Mouse (Mus musculus) lung, postnatal 0 days (tissue): ENCODE data around the gene Adamts4. TPM values are rescaled to one million over a fixed set of nuclear protein-coding genes. Genes with fewer than 3 reads are reported as not detected.
A peak's percentile ranks its signal among the peaks of the same experiment; 100 is the strongest.

Experiments
- ATAC-seq: fragments of 200-750 bp; cut with Nextera tagmentation; 2 replicates; pipeline ENCODE4 v1.8.0; 2017; ENCODE audit warnings: moderate library complexity
- DNase-seq: peaks from one replicate; pipeline ENCODE4 v3.0.0-alpha.2; 2016; ENCODE audit warnings: low spot score
- H3K27ac ChIP-seq: fragments of 300-500 bp; sonication (generic); 2 replicates; pipeline ENCODE4 v1.5.1; 2014; ENCODE audit warnings: antibody characterized with exemption, mild to moderate bottlenecking, low read length, mixed read lengths
- H3K27me3 ChIP-seq: fragments of 300-500 bp; sonication (generic); replicated peaks from 2 replicates; pipeline ENCODE4 v1.6.1; 2014; ENCODE audit warnings: low read length, mixed read lengths; ENCODE audit not compliant: insufficient read depth
- H3K36me3 ChIP-seq: fragments of 300-500 bp; sonication (generic); 2 replicates; pipeline ENCODE4 v1.6.1; 2014; ENCODE audit warnings: low read length, mixed read lengths; ENCODE audit not compliant: insufficient read depth
- H3K4me1 ChIP-seq: fragments of 300-500 bp; sonication (generic); 2 replicates; pipeline ENCODE4 v1.6.1; 2014; ENCODE audit warnings: antibody characterized with exemption, low read depth, low read length, mixed read lengths; ENCODE audit not compliant: insufficient read depth
- H3K4me2 ChIP-seq: fragments of 300-500 bp; sonication (generic); replicated peaks from 2 replicates; pipeline ENCODE4 v1.6.1; 2014; ENCODE audit warnings: low read depth, mild to moderate bottlenecking, low read length, moderate library complexity, mixed read lengths
- H3K4me3 ChIP-seq: fragments of 300-500 bp; sonication (generic); 2 replicates; pipeline ENCODE4 v1.5.1; 2014; ENCODE audit warnings: low read depth, low read length
- H3K9ac ChIP-seq: fragments of 300-500 bp; sonication (generic); replicated peaks from 2 replicates; pipeline ENCODE4 v1.6.1; 2014; ENCODE audit warnings: low read depth, mild to moderate bottlenecking
- H3K9me3 ChIP-seq: fragments of 300-500 bp; sonication (generic); 2 replicates; pipeline ENCODE4 v1.6.1; 2016; ENCODE audit warnings: low read length, mixed read lengths
- CTCF ChIP-seq: IDR thresholded peaks from 2 replicates; pipeline ENCODE4 v1.5.1; 2016; ENCODE audit warnings: antibody characterized with exemption, mild to moderate bottlenecking
- EP300 ChIP-seq: IDR thresholded peaks from 2 replicates; pipeline ENCODE4 v1.6.1; 2016; ENCODE audit warnings: antibody characterized with exemption, mild to moderate bottlenecking, control low read depth
- WGBS: fragments of 180-500 bp; shearing (Covaris S2); extraction: QIAGEN DNeasy Blood & Tissue Kit; methylation state at CpG from one replicate; pipeline ENCODE4 v1.1.7; 2014; 5-methylcytosine and 5-hydroxymethylcytosine counted together
- polyA plus RNA-seq: library from polyadenylated mRNA; unstranded; fragments of >200 nt; fragmentation: Nextera tagmentation; extraction: Ambion mirVana; gene quantifications from 2 replicates; pipeline ENCODE4 v1.2.1, GENCODE M21; 2015

The Adamts4 gene
- polyA plus RNA-seq, 1 experiment from 2014 or later = 2.7 TPM

DNA sequence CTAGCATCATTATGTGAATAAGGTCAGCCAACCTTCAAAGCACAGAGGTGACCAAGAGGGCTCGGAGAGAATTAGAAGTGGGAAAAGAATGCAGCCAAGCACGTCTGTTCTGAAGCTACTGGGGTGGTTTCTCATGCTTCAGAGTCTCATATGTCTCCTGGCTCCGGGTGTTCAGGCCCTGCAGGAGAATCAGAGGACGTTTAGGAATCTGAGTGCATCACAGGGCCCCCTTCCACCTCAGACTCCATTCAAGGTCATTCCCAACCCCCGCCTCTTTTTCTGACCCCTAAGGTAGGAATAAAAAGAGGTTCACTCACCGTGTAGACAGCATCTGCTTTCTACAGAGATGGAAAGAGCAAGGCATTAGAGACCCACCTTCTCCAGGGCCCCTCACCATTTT is 20.5 kb upstream of the Adamts4 start:
- TF ChIP-seq EP300 = no peak
- DNase-seq = no peak

DNA sequence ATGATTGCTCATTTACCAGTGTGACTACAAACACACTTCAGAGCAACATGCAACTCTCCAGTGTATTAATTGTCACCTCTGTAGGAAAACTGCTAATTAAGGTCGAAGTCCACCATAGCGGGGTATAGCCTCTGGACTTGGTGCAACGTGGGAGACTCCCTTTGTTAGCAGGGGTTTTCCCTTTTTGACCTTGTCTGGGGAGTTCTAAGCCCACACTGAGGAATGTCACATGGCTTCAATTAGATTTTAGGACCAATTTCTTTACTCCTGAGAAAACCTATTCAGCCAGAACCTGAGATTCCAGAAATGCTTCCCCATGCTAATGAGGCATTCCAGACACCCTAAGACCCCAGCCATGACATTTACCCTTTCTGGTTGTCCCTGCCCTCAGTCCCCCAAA is 20.0 kb upstream of the Adamts4 start:
- Histone ChIP-seq H3K27ac (no peak overlapping the region), H3K27me3 (no peaks in the 10 kb centered on the region), H3K4me1 (no peaks in the 10 kb centered on the region), H3K36me3 (peaks cover 2% of the 10 kb centered on the region; the same call in 1 of the 2 replicates), H3K4me3 (no peak overlapping the region), H3K4me2 (no peak overlapping the region), H3K9ac (no peak overlapping the region), H3K9me3 (no peaks in the 10 kb centered on the region)
- ATAC-seq = no peak
- TF ChIP-seq CTCF = no peak
- TF ChIP-seq EP300 = no peak
- DNase-seq = no peak
- WGBS = 88% methylated on average over 3 of the region's 3 CpGs

More for the DNA sequence above, 20.5 kb upstream of the Adamts4 start:
- WGBS = 63% methylated on average over 6 of the region's 6 CpGs
- Histone ChIP-seq H3K4me1 (no peaks in the 10 kb centered on the region), H3K4me3 (no peak overlapping the region), H3K27ac (no peak overlapping the region), H3K4me2 (no peak overlapping the region), H3K9me3 (no peaks in the 10 kb centered on the region), H3K36me3 (no peaks in the 10 kb centered on the region), H3K27me3 (no peaks in the 10 kb centered on the region), H3K9ac (no peak overlapping the region)
- ATAC-seq = no peak

DNA sequence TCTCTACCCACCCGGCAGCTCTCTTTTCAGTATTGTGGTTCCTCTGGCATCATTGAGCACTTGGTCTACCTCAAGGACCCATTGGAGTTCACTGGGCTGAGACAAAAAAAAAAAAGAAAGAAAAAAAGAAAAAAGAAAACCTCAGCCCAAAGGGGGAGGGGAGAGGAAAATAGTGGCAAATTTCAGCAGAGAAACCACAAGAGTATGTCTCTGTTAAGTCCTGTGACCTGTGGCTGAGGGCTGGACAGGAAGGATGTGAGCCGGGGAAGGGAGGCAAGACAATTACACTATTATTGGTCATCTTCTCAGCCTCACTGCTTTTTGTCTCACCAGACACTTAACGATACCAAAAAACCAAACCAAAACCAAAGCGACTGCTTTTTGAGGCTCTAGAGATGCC is 18.4 kb upstream of the Adamts4 start:
- no peak for ATAC-seq
- H3K4me2 ChIP-seq = no peak overlapping the region
- TF ChIP-seq EP300 = no peak

DNA sequence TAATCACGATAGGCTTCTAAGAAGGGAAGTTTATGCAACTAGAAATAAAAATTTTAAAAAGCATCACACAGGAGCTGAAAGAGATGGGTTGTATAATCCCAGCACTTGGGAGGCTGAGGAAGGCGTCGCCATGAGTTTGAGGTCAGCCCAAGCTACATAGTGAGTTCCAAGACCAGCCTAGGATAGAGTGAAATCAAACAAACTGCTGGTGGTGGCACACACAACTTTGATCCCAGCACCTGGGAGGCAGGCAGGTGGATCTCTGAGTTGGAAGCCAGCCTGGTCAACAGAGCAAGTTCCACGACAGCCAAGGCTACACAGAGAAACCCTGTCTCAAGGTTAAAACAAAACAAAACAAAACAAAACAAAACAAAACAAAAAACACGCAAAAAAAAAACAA is 17.9 kb upstream of the Adamts4 start:
- no peak for DNase-seq
- Histone ChIP-seq H3K4me2 (peak overlapping the region; percentile 12; the same call in 1 of the 2 replicates), H3K4me3 (no peak overlapping the region), H3K27me3 (no peaks in the 10 kb centered on the region), H3K36me3 (peaks cover 18% of the 10 kb centered on the region), H3K27ac (peak overlapping the region; percentile 87; the same call in 1 of the 2 replicates), H3K9me3 (no peaks in the 10 kb centered on the region), H3K9ac (no peak overlapping the region), H3K4me1 (no peaks in the 10 kb centered on the region)
- no peak for ATAC-seq
- 75% methylated on average over 5 of the region's 5 CpGs for WGBS
- TF ChIP-seq CTCF (no peak), EP300 (no peak)

More for the DNA sequence above, 18.4 kb upstream of the Adamts4 start:
- Histone ChIP-seq H3K4me1 (no peaks in the 10 kb centered on the region), H3K36me3 (peaks cover 13% of the 10 kb centered on the region), H3K9me3 (no peaks in the 10 kb centered on the region), H3K9ac (no peak overlapping the region), H3K27me3 (no peaks in the 10 kb centered on the region), H3K4me3 (no peak overlapping the region), H3K27ac (0 out of 2 replicates have a peak overlapping the region, but pooled peaks have one; percentile 87)
- 51% methylated on average over 4 of the region's 4 CpGs for whole genome bisulfite sequencing
- no peak for DNase-seq

DNA sequence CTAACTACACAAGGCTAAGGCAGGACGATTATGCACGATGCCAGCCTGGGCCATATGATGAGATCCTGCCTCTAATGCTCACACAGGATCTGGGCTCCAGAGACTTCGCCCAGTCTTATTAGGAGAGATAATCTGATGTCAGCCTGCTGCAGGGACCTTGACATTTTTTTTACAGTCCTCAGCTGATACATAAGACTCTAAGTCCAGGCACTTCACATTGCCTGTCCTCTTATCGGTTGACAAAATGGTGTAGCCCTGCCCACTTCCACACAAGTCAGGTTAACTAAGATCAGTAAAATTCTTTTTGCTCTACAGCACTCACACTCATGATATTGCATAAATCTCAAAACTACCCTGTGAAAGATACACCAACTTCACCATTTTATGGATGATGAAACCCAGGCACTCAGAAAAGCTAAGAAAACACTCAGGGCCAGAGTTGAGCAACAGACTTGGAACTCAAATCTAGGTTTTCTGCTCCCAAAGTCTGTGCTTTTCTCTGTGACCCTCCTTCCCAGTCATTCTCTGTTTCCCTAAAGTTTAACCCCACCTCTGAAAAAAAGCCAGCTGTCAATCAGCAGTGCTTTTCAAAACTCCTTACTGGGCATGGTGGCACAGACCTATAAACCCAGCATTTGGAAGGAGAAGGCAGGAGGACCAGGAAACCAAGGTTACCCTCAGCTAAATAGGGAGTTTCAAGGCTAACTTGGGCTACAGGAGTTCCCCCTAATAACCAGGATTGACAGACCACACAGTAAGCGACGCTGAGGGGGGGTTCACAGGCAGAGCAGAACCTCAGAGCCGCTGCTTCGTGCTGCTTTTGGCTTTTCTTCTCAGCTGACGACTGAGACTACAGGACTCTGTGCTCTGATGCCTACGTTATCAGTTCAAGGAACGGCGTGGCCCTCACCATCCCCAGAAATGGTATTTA is 17.2 kb upstream of the Adamts4 start:
- 0 out of 2 replicates have a peak overlapping the region, but pooled peaks have one; percentile 15 for H3K4me3 ChIP-seq
- 0 out of 2 replicates have a peak overlapping the region, but pooled peaks have one; percentile 8 for H3K9ac ChIP-seq
- ATAC-seq = peak; percentile 88
- peaks cover 25% of the 10 kb centered on the region for H3K36me3 ChIP-seq
- no peaks in the 10 kb centered on the region for H3K9me3 ChIP-seq
- no peaks in the 10 kb centered on the region for H3K4me1 ChIP-seq
- no peak overlapping the region for H3K4me2 ChIP-seq
- TF ChIP-seq CTCF (no peak), EP300 (peak; percentile 92)
- DNase-seq = peak; percentile 94
- WGBS = 70% methylated on average over 12 of the region's 12 CpGs
- no peaks in the 10 kb centered on the region for H3K27me3 ChIP-seq
- peak overlapping the region; percentile 87 for H3K27ac ChIP-seq

DNA sequence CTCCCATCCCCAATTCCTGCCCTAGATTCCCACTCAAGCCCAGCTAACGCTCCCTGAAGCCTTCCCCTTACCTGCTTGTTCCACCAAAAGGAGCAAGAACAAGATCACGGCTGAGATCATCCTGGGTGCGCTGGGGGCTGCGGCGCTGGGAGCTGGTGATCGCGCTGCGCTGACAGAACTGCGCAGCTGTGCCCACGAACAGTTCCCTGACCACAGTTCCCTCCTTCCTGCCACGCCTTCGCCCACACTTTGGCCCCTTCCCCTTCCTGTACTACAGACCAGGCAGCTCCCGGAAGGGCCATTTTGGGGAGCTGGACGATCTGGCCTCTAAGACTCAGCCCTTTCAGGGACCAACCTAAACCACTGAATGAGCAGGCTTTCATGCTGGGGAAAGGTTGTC is 16.1 kb upstream of the Adamts4 start, which contains the start of gene Fcer1g:
TSS of gene Fcer1g (minus strand) at position 240 of the 400 bp plus-strand sequence.
- H3K4me2 ChIP-seq = no peak within 1 kb of the TSS
- H3K9me3 ChIP-seq = no peaks in the 10 kb centered on the region
- 0 out of 2 replicates have a peak within 1 kb of the TSS, but pooled peaks have one; percentile 8 for H3K9ac ChIP-seq
- H3K4me1 ChIP-seq = no peaks in the 10 kb centered on the region
- peak; percentile 29 for DNase-seq
- ATAC-seq = 0 out of 2 replicates have a peak, but pooled peaks have one; percentile 7
- WGBS = 85% methylated on average over 14 of the region's 14 CpGs
- H3K27me3 ChIP-seq = no peaks in the 10 kb centered on the region
- peaks cover 34% of the 10 kb centered on the region for H3K36me3 ChIP-seq
- no peak for TF ChIP-seq EP300
- TF ChIP-seq CTCF = no peak
- H3K4me3 ChIP-seq = 0 out of 2 replicates have a peak within 1 kb of the TSS, but pooled peaks have one; percentile 15
- H3K27ac ChIP-seq = peak within 1 kb of the TSS; percentile 87
